Mouse (Mus musculus): ENCODE measurements around the gene Krt90. TPM values are rescaled to one million over a fixed set of nuclear protein-coding genes. Genes with fewer than 3 reads are reported as not detected.

The Krt90 gene
- polyA plus RNA-seq, 1 experiment: 0.22 TPM

DNA sequence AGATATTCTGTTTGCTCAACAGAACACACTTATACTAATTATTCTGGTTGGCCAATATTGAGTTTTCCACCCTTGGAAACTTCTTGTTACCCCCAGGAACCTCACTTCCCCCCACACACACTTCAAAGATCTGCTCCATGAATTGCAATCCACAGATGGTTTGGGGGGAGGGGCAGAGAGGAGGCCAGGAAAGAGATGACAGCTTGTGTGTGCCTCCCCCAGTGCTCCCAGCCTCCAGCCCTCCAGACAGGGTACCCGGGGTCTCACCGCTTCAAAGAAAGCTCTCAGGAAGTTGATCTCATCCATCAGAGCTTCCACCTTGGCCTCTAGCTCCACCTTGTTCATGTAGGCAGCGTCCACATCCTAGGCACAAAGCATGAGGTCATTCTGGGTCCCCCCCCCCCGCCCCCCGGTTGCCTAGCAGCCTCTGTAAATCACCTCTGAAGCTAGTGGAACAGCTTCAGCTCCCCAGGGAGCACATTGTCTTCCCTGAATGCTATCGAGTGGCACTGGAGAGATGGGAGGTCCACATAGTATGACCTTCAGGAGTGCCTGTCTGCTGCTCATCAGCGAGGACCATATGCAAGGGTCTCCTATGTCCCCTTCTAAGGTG lies 4.6 kb downstream of the Krt90 start:
- DNase-seq: no peak
- 7% methylated on average over 7 of the region's 7 CpGs for WGBS
- Histone ChIP-seq H3K4me3 (replicated peaks; ENCODE audit: extremely low read depth, low read depth, low read length) (no peak overlapping the region), H3K4me1 (ENCODE audit: control insufficient read depth, insufficient read depth, low read length) (no peaks in the 10 kb centered on the region)
- no peak for TF ChIP-seq CTCF (IDR thresholded peaks at IDR 0.05; ENCODE audit: insufficient read depth, low read length)
- no peak for TF ChIP-seq POLR2A (IDR thresholded peaks at IDR 0.05; ENCODE audit: borderline replicate concordance, extremely low read depth, low read depth, low read length)

DNA sequence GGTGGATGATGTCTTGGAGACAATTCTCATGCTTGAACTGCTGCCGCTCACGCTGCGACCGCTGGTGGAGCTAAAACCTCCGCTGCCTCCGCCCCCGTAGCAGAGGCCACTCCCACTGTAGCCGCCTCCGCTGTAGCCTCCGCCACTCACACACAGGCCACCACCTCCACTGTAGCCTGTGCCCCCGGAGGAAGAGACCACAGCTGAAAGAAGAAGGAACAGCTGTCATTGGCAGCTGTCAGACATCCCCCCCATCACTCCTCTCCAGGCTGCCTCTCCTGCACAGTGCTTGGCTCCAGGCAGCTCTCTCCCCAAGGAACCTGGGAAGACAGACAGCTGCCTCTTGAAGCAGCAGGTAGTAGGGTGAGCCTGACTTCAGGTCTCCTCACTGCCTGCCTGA lies 9.6 kb downstream of the Krt90 start:
- no peak for DNase-seq
- TF ChIP-seq POLR2A (IDR thresholded peaks at IDR 0.05; ENCODE audit: borderline replicate concordance, extremely low read depth, low read depth, low read length) (no peak), CTCF (IDR thresholded peaks at IDR 0.05; ENCODE audit: insufficient read depth, low read length) (no peak)
- 0% methylated on average over 11 of the region's 11 CpGs for WGBS
- H3K4me1 ChIP-seq (ENCODE audit: control insufficient read depth, insufficient read depth, low read length): no peaks in the 10 kb centered on the region
- H3K4me3 ChIP-seq (replicated peaks; ENCODE audit: extremely low read depth, low read depth, low read length): no peak overlapping the region

DNA sequence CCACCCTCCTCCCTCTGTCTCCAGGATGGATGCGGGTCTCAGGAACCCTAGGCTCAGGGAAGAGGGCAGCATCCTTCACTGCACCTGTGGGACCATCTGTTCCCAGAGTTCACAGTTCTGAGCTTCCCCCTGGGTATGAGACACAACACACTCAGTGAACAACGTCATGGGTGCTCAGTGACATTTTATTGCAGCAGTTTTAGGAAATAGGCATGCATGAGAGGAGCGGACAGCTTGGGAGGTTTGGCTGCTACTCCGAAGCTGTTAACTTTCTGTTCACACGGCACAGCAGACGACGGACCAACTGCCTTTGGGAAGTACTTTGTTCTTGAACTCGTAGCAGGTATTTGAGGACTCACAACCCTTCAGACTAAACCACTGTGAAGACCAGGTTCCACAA lies 10.6 kb downstream of the Krt90 start:
- DNase-seq: no peak
- Histone ChIP-seq H3K4me1 (ENCODE audit: control insufficient read depth, insufficient read depth, low read length) (no peaks in the 10 kb centered on the region), H3K4me3 (replicated peaks; ENCODE audit: extremely low read depth, low read depth, low read length) (no peak overlapping the region)
- TF ChIP-seq POLR2A (IDR thresholded peaks at IDR 0.05; ENCODE audit: borderline replicate concordance, extremely low read depth, low read depth, low read length): no peak
- TF ChIP-seq CTCF (IDR thresholded peaks at IDR 0.05; ENCODE audit: insufficient read depth, low read length): no peak
- WGBS: 76% methylated on average over 8 of the region's 8 CpGs

DNA sequence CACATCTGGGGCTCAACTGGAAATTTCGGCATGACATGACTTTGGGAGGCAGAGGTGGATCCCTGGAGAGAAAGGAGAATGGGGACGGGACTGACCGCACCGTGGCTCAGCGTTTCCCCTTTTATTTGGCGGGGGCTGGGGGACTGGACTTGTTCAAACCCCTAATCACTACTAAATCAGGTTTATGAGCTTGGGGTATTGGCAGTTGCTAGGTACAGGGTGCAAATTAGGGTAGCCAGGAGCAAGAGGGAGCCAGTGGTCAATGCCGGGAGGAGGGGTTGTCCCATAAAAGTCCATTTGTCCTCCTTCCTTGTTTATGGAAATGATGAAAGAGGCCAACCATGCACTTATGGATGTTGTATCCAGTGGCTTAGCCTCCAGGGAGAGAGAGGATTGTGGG lies 12.2 kb downstream of the Krt90 start, which contains the start of gene Krt82:
TSS of gene Krt82 (minus strand) at position 101 of the 400 bp plus-strand sequence.
- DNase-seq: no peak
- Histone ChIP-seq H3K4me1 (ENCODE audit: control insufficient read depth, insufficient read depth, low read length) (no peaks in the 10 kb centered on the region), H3K4me3 (replicated peaks; ENCODE audit: extremely low read depth, low read depth, low read length) (no peak within 1 kb of the TSS)
- 86% methylated on average over 7 of the region's 7 CpGs for WGBS
- TF ChIP-seq CTCF (IDR thresholded peaks at IDR 0.05; ENCODE audit: insufficient read depth, low read length) (no peak), POLR2A (IDR thresholded peaks at IDR 0.05; ENCODE audit: borderline replicate concordance, extremely low read depth, low read depth, low read length) (no peak)

DNA sequence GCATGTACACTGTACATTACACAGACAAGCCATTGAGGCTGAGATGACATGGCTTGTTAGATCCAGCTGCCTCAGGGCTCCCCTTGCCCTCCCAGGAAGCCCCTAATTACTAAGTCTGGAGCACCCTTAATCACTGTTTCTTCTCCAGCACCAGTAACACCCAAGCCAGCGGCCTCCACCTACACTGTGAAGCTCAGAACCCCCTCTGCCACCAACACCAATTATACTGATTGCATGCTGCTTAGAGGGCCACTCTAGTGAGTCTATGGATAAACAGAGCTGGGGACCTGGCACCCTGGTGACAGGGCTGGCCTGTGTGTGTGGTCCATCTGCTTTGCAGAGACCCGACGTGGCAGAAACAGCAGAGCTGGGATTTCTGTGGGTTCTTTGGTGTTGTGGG lies 18.3 kb downstream of the Krt90 start:
- TF ChIP-seq CTCF (IDR thresholded peaks at IDR 0.05; ENCODE audit: insufficient read depth, low read length): no peak
- no peak for TF ChIP-seq POLR2A (IDR thresholded peaks at IDR 0.05; ENCODE audit: borderline replicate concordance, extremely low read depth, low read depth, low read length)
- 66% methylated on average over 3 of the region's 3 CpGs for WGBS
- DNase-seq: no peak
- H3K4me1 ChIP-seq (ENCODE audit: control insufficient read depth, insufficient read depth, low read length): no peaks in the 10 kb centered on the region
- no peak overlapping the region for H3K4me3 ChIP-seq (replicated peaks; ENCODE audit: extremely low read depth, low read depth, low read length)

DNA sequence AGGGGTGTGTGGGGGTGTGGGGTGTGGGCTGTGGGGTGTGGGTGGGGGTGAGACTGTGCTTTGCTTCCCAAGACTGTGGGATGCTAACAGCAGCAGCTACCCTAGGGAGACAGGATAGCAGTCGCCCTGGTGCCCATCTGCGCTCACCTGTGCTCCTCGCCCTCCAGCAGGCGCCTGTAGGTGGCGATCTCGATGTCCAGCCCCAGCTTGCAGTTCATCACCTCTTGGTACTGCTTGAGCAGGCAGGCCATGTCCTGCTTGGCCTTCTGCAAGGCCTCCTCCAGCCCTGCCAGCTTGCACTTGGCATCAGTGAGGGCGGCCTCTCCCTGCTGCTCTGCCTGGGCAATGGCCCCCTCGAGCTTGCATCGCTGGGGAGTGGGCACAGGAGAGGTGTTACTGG lies 20.2 kb downstream of the Krt90 start:
- Histone ChIP-seq H3K4me3 (replicated peaks; ENCODE audit: extremely low read depth, low read depth, low read length) (no peak overlapping the region), H3K4me1 (ENCODE audit: control insufficient read depth, insufficient read depth, low read length) (no peaks in the 10 kb centered on the region)
- no peak for DNase-seq
- 69% methylated on average over 9 of the region's 9 CpGs for WGBS
- no peak for TF ChIP-seq CTCF (IDR thresholded peaks at IDR 0.05; ENCODE audit: insufficient read depth, low read length)

DNA sequence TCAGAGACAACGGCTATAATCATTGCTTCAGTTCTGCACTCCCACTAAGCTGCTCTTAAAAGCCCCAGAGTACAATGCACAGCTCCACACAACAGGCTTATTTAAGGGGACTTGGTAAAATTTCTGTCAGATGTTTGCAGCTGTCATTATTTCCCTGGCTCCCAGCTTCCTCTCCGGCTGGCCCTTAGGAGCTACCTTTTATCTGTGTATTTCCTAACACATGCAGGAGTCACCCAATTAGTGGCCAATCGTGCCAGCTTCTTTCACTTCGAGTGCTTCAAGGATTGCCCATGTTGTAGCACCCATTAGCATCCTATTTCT lies 24.2 kb downstream of the Krt90 start:
- H3K4me1 ChIP-seq (ENCODE audit: control insufficient read depth, insufficient read depth, low read length): no peaks in the 10 kb centered on the region
- WGBS: 52% methylated on average over 4 of the region's 4 CpGs
- no peak overlapping the region for H3K4me3 ChIP-seq (replicated peaks; ENCODE audit: extremely low read depth, low read depth, low read length)
- TF ChIP-seq CTCF (IDR thresholded peaks at IDR 0.05; ENCODE audit: insufficient read depth, low read length): no peak
- no peak for TF ChIP-seq POLR2A (IDR thresholded peaks at IDR 0.05; ENCODE audit: borderline replicate concordance, extremely low read depth, low read depth, low read length)
- DNase-seq: no peak

DNA sequence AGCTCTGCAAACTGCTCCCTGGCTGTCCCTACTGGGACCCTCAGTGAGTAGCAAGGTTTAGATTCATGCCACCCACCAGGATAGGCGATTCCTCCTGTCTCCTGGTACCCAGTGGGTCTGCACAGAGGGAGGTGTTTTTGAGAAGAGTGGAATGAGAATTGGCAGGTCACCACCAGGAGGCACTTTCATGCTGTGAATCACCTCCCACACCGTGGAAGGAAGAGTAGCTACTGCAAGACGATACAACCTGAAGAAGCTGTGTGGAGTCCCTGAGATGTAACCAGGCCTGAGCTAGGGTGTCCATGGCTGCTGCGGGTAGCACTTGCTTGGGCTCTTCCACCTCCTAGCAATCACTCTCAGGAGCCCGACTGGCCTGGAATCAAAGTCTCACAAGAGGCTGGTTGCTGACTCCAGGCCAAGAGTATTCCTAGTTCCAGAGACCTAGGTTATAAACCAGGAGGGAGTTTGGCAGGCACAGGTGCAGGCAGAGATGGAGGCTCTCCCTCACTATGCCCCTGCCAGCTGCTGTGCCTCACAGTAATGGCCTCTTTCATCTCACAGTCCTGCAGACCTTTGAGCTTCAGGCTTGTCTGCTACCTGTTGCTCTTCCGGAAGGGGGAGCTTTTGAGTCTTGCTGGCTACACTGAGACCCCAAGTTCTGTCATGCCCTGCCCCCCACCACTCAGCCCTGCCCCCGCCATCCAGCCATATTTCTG lies 24.7 kb downstream of the Krt90 start:
- no peak for DNase-seq
- Histone ChIP-seq H3K4me1 (ENCODE audit: control insufficient read depth, insufficient read depth, low read length) (no peaks in the 10 kb centered on the region), H3K4me3 (replicated peaks; ENCODE audit: extremely low read depth, low read depth, low read length) (no peak overlapping the region)
- WGBS: 34% methylated on average over 7 of the region's 7 CpGs
- TF ChIP-seq POLR2A (IDR thresholded peaks at IDR 0.05; ENCODE audit: borderline replicate concordance, extremely low read depth, low read depth, low read length) (no peak), CTCF (IDR thresholded peaks at IDR 0.05; ENCODE audit: insufficient read depth, low read length) (0 out of 2 replicates have a peak, but pooled peaks have one; percentile 3)

DNA sequence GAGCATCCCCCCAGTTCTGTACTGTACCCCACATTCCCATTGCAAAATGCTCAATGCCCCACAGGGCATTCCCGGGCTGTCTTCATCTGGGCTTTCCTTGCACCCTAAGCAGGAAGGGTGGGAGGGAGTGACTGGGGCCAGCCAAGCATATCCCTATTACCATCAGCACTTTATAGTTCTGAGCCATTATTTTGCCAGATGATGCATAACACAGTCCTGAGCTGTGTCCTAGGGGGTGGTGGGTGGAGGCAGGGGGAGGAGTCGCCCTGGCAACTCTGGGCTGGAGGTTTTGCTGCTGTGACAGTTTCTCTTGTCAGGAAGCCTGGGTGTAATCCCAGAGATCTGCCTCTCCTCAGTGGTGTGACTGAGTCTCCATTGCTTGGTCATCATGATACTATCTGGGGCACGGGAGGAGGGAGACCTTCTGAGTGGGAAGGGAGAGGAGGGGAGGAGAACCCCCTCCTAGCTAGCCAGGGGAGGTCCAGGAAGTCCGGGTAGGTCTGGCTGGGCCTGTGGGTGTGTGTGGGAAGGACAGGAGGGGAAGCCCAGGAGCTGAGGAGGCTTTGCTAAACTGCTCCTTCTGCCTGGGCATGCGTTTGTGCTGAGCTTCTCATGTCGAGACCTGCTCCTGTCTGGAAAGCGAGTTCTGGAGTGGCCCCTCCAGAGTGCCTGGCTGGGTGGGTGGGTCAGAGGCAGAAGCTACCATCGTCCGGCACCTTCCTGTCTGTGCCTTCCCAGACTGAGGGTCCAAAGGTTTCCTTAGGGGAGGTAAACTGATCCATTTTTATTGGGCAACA lies 26.5 kb downstream of the Krt90 start:
- WGBS: 48% methylated on average over 9 of the region's 9 CpGs
- no peak for DNase-seq
- Histone ChIP-seq H3K4me1 (ENCODE audit: control insufficient read depth, insufficient read depth, low read length) (no peaks in the 10 kb centered on the region), H3K4me3 (replicated peaks; ENCODE audit: extremely low read depth, low read depth, low read length) (no peak overlapping the region)
- TF ChIP-seq POLR2A (IDR thresholded peaks at IDR 0.05; ENCODE audit: borderline replicate concordance, extremely low read depth, low read depth, low read length) (no peak), CTCF (IDR thresholded peaks at IDR 0.05; ENCODE audit: insufficient read depth, low read length) (no peak)

All from lung, adult 2 months (tissue).